Mouse (Mus musculus) kidney, embryonic 14.5 days (tissue): ENCODE data around the gene Kcnk2. TPM values are rescaled to one million over a fixed set of nuclear protein-coding genes. Genes with fewer than 3 reads are reported as not detected.
A peak's percentile ranks its signal among the peaks of the same experiment; 100 is the strongest.

ENCODE experiments used
- ATAC-seq: fragments of 200-750 bp; cut with Nextera tagmentation; 2 replicates; pipeline ENCODE4 v1.8.0; 2017; ENCODE audit warnings: moderate number of reproducible peaks, mild to moderate bottlenecking, moderate TSS enrichment, moderate library complexity; ENCODE audit not compliant: low FRiP score, low TSS enrichment
- H3K27ac ChIP-seq: fragments of 300-500 bp; sonication (generic); 2 replicates; pipeline ENCODE4 v1.5.1; 2014; ENCODE audit warnings: low read depth, mild to moderate bottlenecking, low read length, moderate library complexity, mixed read lengths
- H3K27me3 ChIP-seq: fragments of 300-500 bp; sonication (generic); 2 replicates; pipeline ENCODE4 v1.6.1; 2014; ENCODE audit warnings: mild to moderate bottlenecking, low read length; ENCODE audit not compliant: control insufficient read depth, insufficient read depth
- H3K36me3 ChIP-seq: fragments of 300-500 bp; sonication (generic); 2 replicates; pipeline ENCODE4 v1.6.1; 2014; ENCODE audit warnings: low read length, mixed read lengths; ENCODE audit not compliant: control insufficient read depth, insufficient read depth
- H3K4me1 ChIP-seq: fragments of 300-500 bp; sonication (generic); 2 replicates; pipeline ENCODE4 v1.6.1; 2014; ENCODE audit warnings: low read length, mixed read lengths; ENCODE audit not compliant: control insufficient read depth, insufficient read depth
- H3K4me2 ChIP-seq: fragments of 300-500 bp; sonication (generic); replicated peaks from 2 replicates; pipeline ENCODE4 v1.6.1; 2014; ENCODE audit warnings: low read depth, mild to moderate bottlenecking, low read length
- H3K4me3 ChIP-seq: fragments of 300-500 bp; sonication (generic); 2 replicates; pipeline ENCODE4 v1.5.1; 2014; ENCODE audit warnings: mild to moderate bottlenecking, low read length
- H3K9ac ChIP-seq: fragments of 300-500 bp; sonication (generic); 2 replicates; pipeline ENCODE4 v1.6.1; 2014; ENCODE audit warnings: low read depth, mild to moderate bottlenecking, low read length, moderate library complexity
- H3K9me3 ChIP-seq: fragments of 300-500 bp; sonication (generic); 2 replicates; pipeline ENCODE4 v1.6.1; 2016; ENCODE audit warnings: low read length; ENCODE audit not compliant: control insufficient read depth
- WGBS: fragments of 180-500 bp; shearing (Covaris S2); extraction: QIAGEN DNeasy Blood & Tissue Kit; methylation state at CpG from one replicate; pipeline ENCODE4 v1.1.7; 2014; 5-methylcytosine and 5-hydroxymethylcytosine counted together
- polyA plus RNA-seq: library from polyadenylated mRNA; unstranded; fragments of >200 nt; fragmentation: Nextera tagmentation; extraction: Ambion mirVana; gene quantifications from 2 replicates; pipeline ENCODE4 v1.2.1, GENCODE M21; 2014

Gene Kcnk2
- polyA plus RNA-seq, 1 experiment from 2014 or later = 2.2 TPM

DNA sequence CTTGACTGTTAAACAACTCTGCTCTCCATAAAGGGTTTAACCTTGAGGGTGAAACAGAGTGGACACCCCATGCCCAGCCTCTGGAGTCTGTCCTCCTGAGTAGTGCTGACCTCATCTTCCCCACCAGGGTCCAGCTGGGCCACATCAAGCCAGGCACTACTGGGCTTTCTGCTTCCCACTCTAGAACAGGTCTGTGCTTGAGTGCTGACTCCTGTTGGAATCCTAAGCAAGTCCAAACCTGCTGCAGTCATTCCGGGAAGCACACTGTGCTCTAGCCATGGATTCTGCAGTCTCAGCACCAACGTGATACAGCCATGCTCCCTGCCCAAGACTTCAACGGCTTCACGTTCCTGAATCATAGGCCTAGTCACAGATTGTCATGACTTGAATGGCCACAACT, 42.4 kb downstream of the Kcnk2 start:
- WGBS = 87% methylated on average over 4 of the region's 4 CpGs
- no peaks in the 10 kb centered on the region for H3K9me3 ChIP-seq
- no peaks in the 10 kb centered on the region for H3K27me3 ChIP-seq
- no peak overlapping the region for H3K27ac ChIP-seq
- no peaks in the 10 kb centered on the region for H3K36me3 ChIP-seq
- no peaks in the 10 kb centered on the region for H3K4me1 ChIP-seq
- no peak overlapping the region for H3K9ac ChIP-seq
- no peak overlapping the region for H3K4me3 ChIP-seq
- no peak for ATAC-seq
- no peak overlapping the region for H3K4me2 ChIP-seq

DNA sequence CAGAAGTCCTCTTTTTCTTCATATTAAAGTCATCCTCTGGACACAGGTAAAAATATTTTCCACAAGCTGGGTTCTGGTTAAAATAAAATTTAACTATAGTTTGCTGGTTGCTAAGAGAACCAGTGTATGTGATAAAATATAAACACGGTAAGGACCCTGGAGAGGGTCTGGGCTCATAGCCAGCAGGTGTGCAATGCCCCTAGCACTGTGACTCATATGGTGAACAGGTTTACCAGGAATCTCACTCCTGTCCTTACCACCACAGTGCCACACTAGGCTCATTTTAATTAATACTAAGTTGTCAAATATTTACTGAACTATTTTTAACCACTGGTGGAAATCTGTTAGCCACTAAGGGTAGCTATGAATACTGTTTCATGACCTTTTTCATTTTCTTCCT, 48.2 kb downstream of the Kcnk2 start:
- H3K4me2 ChIP-seq = no peak overlapping the region
- 79% methylated on average over 1 of the region's 1 CpGs for WGBS
- 0 out of 2 replicates have a peak, but pooled peaks cover 4% of the 10 kb centered on the region for H3K9me3 ChIP-seq
- H3K27ac ChIP-seq = no peak overlapping the region
- no peak for ATAC-seq
- H3K4me3 ChIP-seq = no peak overlapping the region
- H3K36me3 ChIP-seq = no peaks in the 10 kb centered on the region
- no peaks in the 10 kb centered on the region for H3K4me1 ChIP-seq
- H3K9ac ChIP-seq = no peak overlapping the region
- no peaks in the 10 kb centered on the region for H3K27me3 ChIP-seq

- no peaks in the 10 kb centered on the region for H3K4me1 ChIP-seq
- ATAC-seq = no peak
- 87% methylated on average over 6 of the region's 6 CpGs for WGBS
- no peak overlapping the region for H3K9ac ChIP-seq
- no peak overlapping the region for H3K4me3 ChIP-seq
- no peaks in the 10 kb centered on the region for H3K36me3 ChIP-seq
- H3K27me3 ChIP-seq = no peaks in the 10 kb centered on the region
- no peak overlapping the region for H3K4me2 ChIP-seq
- 0 out of 2 replicates have a peak, but pooled peaks cover 4% of the 10 kb centered on the region for H3K9me3 ChIP-seq
- H3K27ac ChIP-seq = no peak overlapping the region
Measured at GRCm38 (mm10) chr1:189351804-189352203, 50.3 kb downstream of the Kcnk2 start.

DNA sequence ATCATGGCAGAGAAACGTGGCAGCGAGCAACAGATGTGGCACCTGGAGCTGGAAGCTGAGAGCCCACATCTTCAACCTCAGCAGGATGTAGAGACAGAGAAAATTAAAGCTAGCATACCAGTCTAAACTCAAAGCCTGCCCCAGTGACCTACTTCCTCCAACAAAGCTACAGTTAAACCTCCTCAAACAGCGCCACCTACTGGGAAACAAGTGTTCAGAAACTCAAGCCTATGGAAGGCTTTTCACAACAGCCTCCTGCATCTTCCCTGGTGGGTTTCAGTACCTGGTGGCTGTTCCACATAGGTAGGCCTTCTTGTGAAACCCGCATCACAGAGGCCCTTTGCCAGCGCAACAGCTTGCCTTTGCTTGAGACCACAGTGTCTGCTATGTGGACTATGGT, 52.9 kb downstream of the Kcnk2 start:
- H3K4me1 ChIP-seq = no peaks in the 10 kb centered on the region
- no peak overlapping the region for H3K4me2 ChIP-seq
- H3K4me3 ChIP-seq = no peak overlapping the region
- no peaks in the 10 kb centered on the region for H3K27me3 ChIP-seq
- ATAC-seq = no peak
- H3K27ac ChIP-seq = no peak overlapping the region
- H3K36me3 ChIP-seq = no peaks in the 10 kb centered on the region
- 87% methylated on average over 5 of the region's 5 CpGs for WGBS
- no peak overlapping the region for H3K9ac ChIP-seq
- 0 out of 2 replicates have a peak, but pooled peaks cover 4% of the 10 kb centered on the region for H3K9me3 ChIP-seq

DNA sequence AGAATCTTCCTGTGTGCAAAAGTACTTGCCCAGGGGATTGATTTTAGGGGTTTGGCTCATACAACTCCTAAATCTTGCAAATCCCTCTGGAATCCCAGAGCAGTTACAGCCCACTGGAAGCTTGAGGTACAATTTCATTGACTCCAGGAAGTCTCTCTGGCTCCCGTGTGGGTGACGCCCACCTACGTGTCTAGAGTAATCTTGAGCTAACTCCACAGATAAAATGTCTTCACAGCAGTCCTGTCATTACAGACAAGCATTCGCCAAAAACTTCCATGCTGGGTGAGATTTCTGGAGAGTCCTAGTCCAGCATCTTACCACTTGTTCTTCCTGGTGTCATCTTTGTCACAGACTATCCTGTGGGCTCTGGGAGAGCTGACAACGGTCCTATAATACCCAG, 56.9 kb downstream of the Kcnk2 start:
- Histone ChIP-seq H3K9ac (no peak overlapping the region), H3K27me3 (peaks cover 4% of the 10 kb centered on the region), H3K27ac (no peak overlapping the region), H3K4me1 (no peaks in the 10 kb centered on the region), H3K4me3 (no peak overlapping the region), H3K4me2 (no peak overlapping the region), H3K9me3 (0 out of 2 replicates have a peak, but pooled peaks cover 4% of the 10 kb centered on the region), H3K36me3 (no peaks in the 10 kb centered on the region)
- ATAC-seq = no peak
- WGBS = 67% methylated on average over 5 of the region's 5 CpGs

DNA sequence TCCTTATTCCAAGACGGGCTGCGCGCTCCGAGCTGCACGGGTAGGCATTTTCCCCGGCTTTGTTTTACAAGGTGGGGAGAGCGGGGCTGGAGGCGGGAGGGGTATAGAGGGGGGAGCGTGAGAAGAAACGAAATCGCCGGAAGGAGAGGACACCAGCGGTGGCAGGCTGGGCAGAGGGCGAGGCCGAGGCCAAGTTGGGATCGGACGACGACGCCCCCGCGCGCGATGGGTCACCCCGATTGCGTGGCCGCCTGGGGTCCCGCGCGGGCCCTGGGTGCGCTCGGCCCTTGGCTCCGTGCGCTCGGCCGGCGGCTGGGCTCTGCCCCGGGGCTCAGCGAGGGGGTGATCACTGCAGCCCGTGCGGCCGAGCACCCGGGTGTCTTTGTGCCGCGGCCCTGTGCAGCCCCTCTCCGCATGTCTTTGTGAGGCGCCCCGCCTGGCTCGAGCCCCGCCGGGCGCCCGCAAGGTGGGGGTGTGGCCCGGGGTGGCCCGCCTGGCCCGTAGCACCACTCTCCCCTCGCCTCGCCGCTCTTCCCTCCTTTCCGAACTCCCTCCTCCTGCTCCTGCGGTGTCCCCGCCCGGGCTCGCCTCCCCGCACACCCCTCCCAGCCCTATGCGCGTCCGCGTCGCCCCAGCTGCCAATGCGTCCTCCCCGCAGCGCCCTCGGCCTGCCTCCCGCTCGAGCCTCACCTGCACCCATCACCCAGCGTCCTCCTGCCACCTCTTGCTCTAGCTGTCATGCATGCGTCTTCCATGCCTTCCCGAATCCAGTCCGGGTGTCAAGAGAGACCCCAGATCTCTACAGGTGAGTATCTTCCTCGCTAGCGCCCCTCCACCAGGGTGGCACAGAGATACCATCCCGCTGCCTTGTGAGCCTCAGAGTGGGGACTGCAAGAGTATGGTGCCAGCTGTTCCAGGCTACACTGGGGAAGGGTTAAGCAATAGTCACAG, 58.5 kb downstream of the Kcnk2 start:
- peak overlapping the region; percentile 45 for H3K4me3 ChIP-seq
- H3K9ac ChIP-seq = peak overlapping the region; percentile 62
- 1% methylated on average over 55 of the region's 82 CpGs for WGBS
- peak overlapping the region; percentile 83 for H3K4me2 ChIP-seq
- no peak overlapping the region for H3K27ac ChIP-seq
- peak; percentile 81 for ATAC-seq
- H3K4me1 ChIP-seq = no peaks in the 10 kb centered on the region
- no peaks in the 10 kb centered on the region for H3K9me3 ChIP-seq
- no peaks in the 10 kb centered on the region for H3K36me3 ChIP-seq
- peaks cover 4% of the 10 kb centered on the region for H3K27me3 ChIP-seq

GRCm38 (mm10) chr1:189342416-189343104, 59.5 kb downstream of the Kcnk2 start:
- 0 out of 2 replicates have a peak, but pooled peaks have one; percentile 47 for ATAC-seq
- Histone ChIP-seq H3K4me3 (peak overlapping the region; percentile 45), H3K9ac (peak overlapping the region; percentile 42), H3K27me3 (peaks cover 4% of the 10 kb centered on the region), H3K27ac (no peak overlapping the region), H3K36me3 (no peaks in the 10 kb centered on the region), H3K9me3 (no peaks in the 10 kb centered on the region), H3K4me1 (no peaks in the 10 kb centered on the region), H3K4me2 (peak overlapping the region; percentile 83)
- 7% methylated on average over 30 of the region's 30 CpGs for whole genome bisulfite sequencing

DNA sequence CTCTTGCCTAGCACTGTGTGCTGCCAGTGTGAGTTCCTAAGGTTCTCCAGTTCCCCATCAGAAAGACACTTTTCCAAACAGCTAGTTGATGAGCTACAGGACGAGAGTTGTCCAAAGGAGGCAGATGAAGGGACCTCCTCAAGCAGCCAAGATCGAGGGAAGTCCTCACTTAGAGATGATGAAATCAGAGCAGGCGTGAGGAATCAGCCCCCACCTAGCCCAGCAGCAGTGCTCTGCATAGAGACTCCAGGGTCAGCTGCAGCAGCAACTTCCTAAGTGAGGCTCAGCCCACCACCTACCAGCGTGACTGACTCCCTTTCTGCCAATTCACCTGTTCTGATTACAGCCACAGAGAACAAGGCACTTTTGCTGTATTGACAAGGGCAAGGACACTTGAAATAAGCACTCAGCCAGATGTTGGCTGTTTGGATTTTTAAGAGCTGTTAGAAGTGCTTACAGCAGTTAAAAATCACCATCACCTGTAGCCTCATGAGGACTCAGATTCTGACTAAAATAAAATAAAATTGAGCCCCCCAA, 60.6 kb downstream of the Kcnk2 start:
- Histone ChIP-seq H3K27ac (no peak overlapping the region), H3K27me3 (peaks cover 4% of the 10 kb centered on the region), H3K9ac (no peak overlapping the region), H3K4me2 (no peak overlapping the region), H3K4me3 (no peak overlapping the region), H3K4me1 (no peaks in the 10 kb centered on the region), H3K9me3 (no peaks in the 10 kb centered on the region), H3K36me3 (no peaks in the 10 kb centered on the region)
- WGBS = 25% methylated on average over 4 of the region's 4 CpGs
- no peak for ATAC-seq
